Mouse (Mus musculus): ENCODE results near the gene Tbc1d22b. TPM values are rescaled to one million over a fixed set of nuclear protein-coding genes. Genes with fewer than 3 reads are reported as not detected.

Tbc1d22b gene
- polyA plus RNA-seq, 1 experiment from 2014 or later, result 16.3 TPM

Small RNA genes within 50 kb of the gene (microRNA-seq; reads per million reads assigned to microRNA genes)
- gene Mir7667, result not detected

Other genes with a start within 250 kb of the Tbc1d22b start
- 0.38 and 0.51 TPM in 2 replicates for gene Pi16, start 232.1 kb upstream of the Tbc1d22b start, polyA plus RNA-seq (2016; fragmentation: Nextera tagmentation; extraction: Ambion mirVana)
- gene Mtch1, start 201.9 kb upstream of the Tbc1d22b start, polyA plus RNA-seq (2016; fragmentation: Nextera tagmentation; extraction: Ambion mirVana), result 368 and 379 TPM in 2 replicates
- gene Fgd2, start 188.9 kb upstream of the Tbc1d22b start, polyA plus RNA-seq (2016; fragmentation: Nextera tagmentation; extraction: Ambion mirVana), result 5.6 and 7.1 TPM in 2 replicates
- gene Pim1, start 59.0 kb upstream of the Tbc1d22b start, polyA plus RNA-seq (2016; fragmentation: Nextera tagmentation; extraction: Ambion mirVana), result 21.4 and 24.2 TPM in 2 replicates
- not detected in 2 replicates for gene Gm17657, start 147 bp upstream of the Tbc1d22b start, polyA plus RNA-seq (2016; fragmentation: Nextera tagmentation; extraction: Ambion mirVana)
- 1.8 and 2.4 TPM in 2 replicates for gene Tmem217, start 2.6 kb downstream of the Tbc1d22b start, polyA plus RNA-seq (2016; fragmentation: Nextera tagmentation; extraction: Ambion mirVana)
- gene Rnf8, start 65.0 kb downstream of the Tbc1d22b start, polyA plus RNA-seq (2016; fragmentation: Nextera tagmentation; extraction: Ambion mirVana), result 102 and 108 TPM in 2 replicates
- 3.2 and 3.7 TPM in 2 replicates for gene Gm28043, start 65.1 kb downstream of the Tbc1d22b start, polyA plus RNA-seq (2016; fragmentation: Nextera tagmentation; extraction: Ambion mirVana)
- gene Cmtr1, start 110.8 kb downstream of the Tbc1d22b start, polyA plus RNA-seq (2016; fragmentation: Nextera tagmentation; extraction: Ambion mirVana), result 138 and 147 TPM in 2 replicates
- gene Ccdc167, start 167.3 kb downstream of the Tbc1d22b start, polyA plus RNA-seq (2016; fragmentation: Nextera tagmentation; extraction: Ambion mirVana), result 16.8 and 17.5 TPM in 2 replicates

Measured in limb, embryonic 12.5 days (tissue).